Mouse (Mus musculus): Measurements from ENCODE around the gene Hoxb3. TPM values are rescaled to one million over a fixed set of nuclear protein-coding genes. Genes with fewer than 3 reads are reported as not detected.

Gene Hoxb3
- polyA plus RNA-seq, 1 experiment = not detected

- Histone ChIP-seq H3K27ac (ENCODE audit: insufficient read depth, low read length) (no peak overlapping the region), H3K4me1 (ENCODE audit: control insufficient read depth, insufficient read depth, low read length) (no peaks in the 10 kb centered on the region), H3K4me3 (ENCODE audit: insufficient read depth, low read length) (no peak overlapping the region)
- no peak for TF ChIP-seq POLR2A (IDR thresholded peaks at IDR 0.05; ENCODE audit: extremely low read depth, insufficient read depth, low read length)
- no peak for TF ChIP-seq CTCF (IDR thresholded peaks at IDR 0.05; ENCODE audit: extremely low read depth, insufficient read depth, low read length)
These were observed 64.5 kb downstream of the Hoxb3 start for GRCm38 (mm10) chr11:96387635-96388034.

DNA sequence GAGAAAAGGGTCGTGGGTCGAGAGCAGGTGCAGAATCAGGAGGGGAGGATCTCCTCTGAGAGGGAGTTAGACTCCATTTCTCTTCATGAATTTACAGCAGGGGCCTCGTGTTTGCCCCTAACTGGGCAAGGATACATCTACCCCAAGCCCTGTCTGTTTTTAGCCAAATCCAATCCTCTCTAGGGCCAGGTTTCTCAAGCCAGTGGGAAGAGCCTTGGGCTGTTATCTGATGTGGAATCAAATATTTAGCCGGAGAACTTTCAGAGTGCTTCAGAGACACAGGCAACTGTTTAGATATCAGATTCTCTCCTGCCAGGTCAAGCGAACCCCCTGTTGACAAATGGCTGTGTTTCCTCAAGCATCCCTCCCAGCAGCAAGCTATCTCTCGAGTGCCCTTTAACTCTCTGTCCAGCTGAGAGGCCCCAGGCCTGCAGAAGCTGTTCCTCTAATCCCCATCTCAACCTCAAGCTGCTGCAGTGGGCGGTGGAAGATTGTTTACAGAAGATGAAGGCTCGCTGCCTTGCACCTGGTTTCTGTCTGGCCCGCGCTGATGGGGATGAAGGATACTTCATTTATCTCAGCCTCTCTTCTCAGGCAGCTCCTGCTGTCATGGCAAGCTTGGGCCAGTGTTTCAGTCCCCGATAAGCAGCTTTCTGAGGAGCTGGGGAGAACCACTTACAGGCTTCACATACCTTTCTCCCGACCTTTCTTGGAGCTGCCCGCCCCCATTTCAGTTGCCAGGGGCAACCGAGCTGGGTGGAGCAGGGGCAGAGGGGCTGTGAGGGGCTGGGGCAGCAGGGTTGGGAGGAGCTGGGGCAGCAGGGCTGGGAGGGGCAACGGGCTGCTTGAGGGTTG is 73.9 kb downstream of the Hoxb3 start:
- no peak overlapping the region for H3K27ac ChIP-seq (ENCODE audit: insufficient read depth, low read length)
- no peak overlapping the region for H3K4me3 ChIP-seq (ENCODE audit: insufficient read depth, low read length)
- TF ChIP-seq CTCF (IDR thresholded peaks at IDR 0.05; ENCODE audit: extremely low read depth, insufficient read depth, low read length) (no peak), POLR2A (IDR thresholded peaks at IDR 0.05; ENCODE audit: extremely low read depth, insufficient read depth, low read length) (no peak)
- no peaks in the 10 kb centered on the region for H3K4me1 ChIP-seq (ENCODE audit: control insufficient read depth, insufficient read depth, low read length)

Other genes with a start within 250 kb of the Hoxb3 start
- gene Atp5g1, start 247.7 kb upstream of the Hoxb3 start, polyA plus RNA-seq (2012; rRNA removed) = 448 and 494 TPM in 2 replicates
- not detected in 2 replicates for gene Calcoco2, start 211.4 kb upstream of the Hoxb3 start, polyA plus RNA-seq (2012; rRNA removed)
- gene Ttll6, start 189.5 kb upstream of the Hoxb3 start, polyA plus RNA-seq (2012; rRNA removed) = 0.15 and 0.27 TPM in 2 replicates
- not detected in 2 replicates for gene Hoxb13, start 129.0 kb upstream of the Hoxb3 start, polyA plus RNA-seq (2012; rRNA removed)
- not detected in 2 replicates for gene Hoxb9, start 51.9 kb upstream of the Hoxb3 start, polyA plus RNA-seq (2012; rRNA removed)
- gene Hoxb8, start 41.4 kb upstream of the Hoxb3 start, polyA plus RNA-seq (2012; rRNA removed) = not detected in 2 replicates
- not detected in 2 replicates for gene Hoxb7, start 36.7 kb upstream of the Hoxb3 start, polyA plus RNA-seq (2012; rRNA removed)
- not detected in 2 replicates for gene Hoxb6, start 30.9 kb upstream of the Hoxb3 start, polyA plus RNA-seq (2012; rRNA removed)
- gene Hoxb5, start 20.0 kb upstream of the Hoxb3 start, polyA plus RNA-seq (2012; rRNA removed) = not detected in 2 replicates
- 0.04 TPM in 1 of 2 replicates, not detected in the other for gene Hoxb4, start 5.1 kb upstream of the Hoxb3 start, polyA plus RNA-seq (2012; rRNA removed)
- not detected in 2 replicates for gene Hoxb2, start 27.2 kb downstream of the Hoxb3 start, polyA plus RNA-seq (2012; rRNA removed)
- gene Hoxb1, start 42.4 kb downstream of the Hoxb3 start, polyA plus RNA-seq (2012; rRNA removed) = not detected in 2 replicates
- gene Skap1, start 141.3 kb downstream of the Hoxb3 start, polyA plus RNA-seq (2012; rRNA removed) = 3.0 and 3.4 TPM in 2 replicates